In the genomic region with DNA sequence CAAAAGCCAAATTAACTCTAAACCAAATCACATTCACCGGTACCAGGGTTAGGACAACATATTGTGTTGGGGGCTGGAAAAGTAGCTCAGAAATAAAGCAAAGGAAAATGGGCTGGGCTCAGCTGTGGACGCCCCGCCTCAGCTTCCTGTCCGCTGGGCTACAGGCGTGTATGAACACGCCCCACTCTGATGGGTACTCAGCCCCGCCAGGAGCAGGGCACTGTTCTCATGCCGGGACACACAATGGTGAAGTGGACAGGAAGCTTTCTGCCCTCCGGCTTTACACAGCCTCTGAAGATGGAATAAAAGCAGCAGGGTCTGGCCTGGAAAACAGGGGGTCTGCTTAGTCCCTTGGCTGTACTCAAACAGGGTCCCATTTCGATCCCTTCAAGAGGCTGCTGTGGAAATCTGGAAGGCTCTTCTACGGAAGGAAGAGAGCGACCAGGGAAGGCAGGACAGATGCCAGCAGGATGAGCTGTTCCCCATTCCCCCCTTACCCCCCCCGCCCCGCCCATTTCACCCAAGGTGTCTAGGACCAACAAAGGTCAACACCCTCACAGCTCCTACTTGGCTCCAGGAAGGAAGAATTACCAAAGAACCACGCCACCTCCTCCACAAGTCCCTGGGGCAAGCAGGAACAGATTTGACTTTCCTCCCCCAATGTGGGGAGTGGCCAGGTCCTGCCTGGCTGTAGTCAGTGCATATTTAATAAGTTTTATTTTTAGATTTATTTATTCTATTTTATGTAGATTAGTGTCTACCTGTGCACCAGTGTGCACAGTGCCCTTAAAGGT, we compare ENCODE assay signal across 8 mouse cellular contexts. TPM values are rescaled to one million over a fixed set of nuclear protein-coding genes. Genes with fewer than 3 reads are reported as not detected.
DNase-seq lines count a peak whose midpoint lies in the region; ATAC-seq lines count a peak whose summit lies in the region.

No protein-coding gene starts in this region.

- H3K4me1 ChIP-seq in embryonic facial prominence, embryonic 11.5 days (ENCODE audit: control insufficient read depth, insufficient read depth, low read length): peaks cover 7% of the 10 kb centered on the region

- no peaks in the 10 kb centered on the region for H3K36me3 ChIP-seq in embryonic facial prominence, embryonic 11.5 days (replicated peaks; ENCODE audit: control insufficient read depth, insufficient read depth, low read depth, low read length)

- 48% methylated on average over 15 of the region's 15 CpGs for whole genome bisulfite sequencing in embryonic facial prominence, embryonic 11.5 days

- DNase-seq in embryo, embryonic 10 days (ENCODE audit: low spot score): peak; percentile 58
- DNase-seq in embryo, embryonic 9.5 days (ENCODE audit: extremely low spot score): no peak
- DNase-seq in embryonic facial prominence, embryonic 11.5 days (ENCODE audit: low spot score): peak; percentile 45
- peak; percentile 49 for DNase-seq in kidney, adult 9 months
- peak; percentile 72 for DNase-seq in lung, postnatal 14 days
- DNase-seq in right cerebral cortex, postnatal 25 days: no peak
- no peak for DNase-seq in right cerebral cortex, postnatal 14 days
- no peak for DNase-seq in retina, postnatal 1 day

- no peaks in the 10 kb centered on the region for H3K9me3 ChIP-seq in embryonic facial prominence, embryonic 11.5 days (replicated peaks; ENCODE audit: control insufficient read depth, low read length)

- H3K9ac ChIP-seq in embryonic facial prominence, embryonic 11.5 days (replicated peaks; ENCODE audit: low read length): no peak overlapping the region

- no peak overlapping the region for H3K4me2 ChIP-seq in embryonic facial prominence, embryonic 11.5 days (ENCODE audit: low read depth, low read length)

- 0 out of 2 replicates have a peak, but pooled peaks have one; percentile 50 for ATAC-seq in embryonic facial prominence, embryonic 11.5 days (replicated peaks; ENCODE audit: insufficient number of reproducible peaks, low FRiP score, low TSS enrichment, low read depth)

- no peak overlapping the region for H3K4me3 ChIP-seq in embryonic facial prominence, embryonic 11.5 days (ENCODE audit: low read depth, low read length)

- H3K27ac ChIP-seq in embryonic facial prominence, embryonic 11.5 days (replicated peaks; ENCODE audit: low read depth, low read length): no peak overlapping the region

- no peaks in the 10 kb centered on the region for H3K27me3 ChIP-seq in embryonic facial prominence, embryonic 11.5 days (ENCODE audit: control insufficient read depth, insufficient read depth, low read length)

RNA-seq across cellular contexts. Expression of gene Ptk7, which starts 19.4 kb away (rescaled TPM):
- 25.7 and 34.5 TPM in 2 replicates for polyA plus RNA-seq in embryonic facial prominence, embryonic 11.5 days (2014; fragmentation: Nextera tagmentation; extraction: Ambion mirVana)

RNA-seq across cellular contexts. Expression of gene Klc4, which starts 35.9 kb away (rescaled TPM):
- polyA plus RNA-seq in embryonic facial prominence, embryonic 11.5 days (2014; fragmentation: Nextera tagmentation; extraction: Ambion mirVana): 17.7 and 22.5 TPM in 2 replicates

RNA-seq across cellular contexts. Expression of gene Mrpl2, which starts 36.1 kb away (rescaled TPM):
- 114 and 117 TPM in 2 replicates for polyA plus RNA-seq in embryonic facial prominence, embryonic 11.5 days (2014; fragmentation: Nextera tagmentation; extraction: Ambion mirVana)

RNA-seq across cellular contexts. Expression of gene Cul7, which starts 40.2 kb away (rescaled TPM):
- polyA plus RNA-seq in embryonic facial prominence, embryonic 11.5 days (2014; fragmentation: Nextera tagmentation; extraction: Ambion mirVana): 27.9 and 28.1 TPM in 2 replicates

RNA-seq across cellular contexts. Expression of gene Srf, which starts 53.9 kb away (rescaled TPM):
- 6.4 and 11.1 TPM in 2 replicates for polyA plus RNA-seq in embryonic facial prominence, embryonic 11.5 days (2014; fragmentation: Nextera tagmentation; extraction: Ambion mirVana)

Comparison
In these comparisons a context has a peak if more than half of its experiments do, and no peak if none do; other contexts are left out.
1. DNase-seq: peak in embryo, embryonic 10 days (single experiment), embryonic facial prominence, embryonic 11.5 days (single experiment), kidney, adult 9 months (single experiment) and lung, postnatal 14 days (single experiment); none in embryo, embryonic 9.5 days (single experiment), right cerebral cortex, postnatal 25 days (single experiment), right cerebral cortex, postnatal 14 days (single experiment) and retina, postnatal 1 day (single experiment).